Mouse (Mus musculus): ENCODE measurements around the gene Sap25. TPM values are rescaled to one million over a fixed set of nuclear protein-coding genes. Genes with fewer than 3 reads are reported as not detected.
A peak's percentile ranks its signal among the peaks of the same experiment; 100 is the strongest.
"Not testable (repeated sequence)": the region's sequence is repeated elsewhere in the genome, so short reads cannot be mapped to it uniquely, and the experiment has no call there.

Gene Sap25
- total RNA-seq (2021): 1 to 10 TPM; 4.1 to 5.4 TPM
- long read RNA-seq, experiment 1, partial matches to known transcripts: 0 of 3 reads
- long read RNA-seq, experiment 1, other reads (novel, unspliced or antisense): 0 of 3 reads
- long read RNA-seq, experiment 2, partial matches to known transcripts: 0 of 3 reads
- long read RNA-seq, experiment 2, other reads (novel, unspliced or antisense): 0 of 3 reads

GRCm38 (mm10) chr5:137641054-137641453 is at the start of gene Sap25:
Gene Sap25, plus strand, starts transcription at chr5:137641334.
- DNase-seq (ENCODE audit: low spot score in 2 of 2): peak in 1 of 2 experiments; percentile 59

- DNase-seq (ENCODE audit: low spot score in 2 of 2): no peak
These were observed 45.2 kb upstream of the Sap25 start for GRCm38 (mm10) chr5:137595921-137596320.

- no peak for DNase-seq (ENCODE audit: low spot score in 2 of 2)
These were observed 44.4 kb upstream of the Sap25 start for GRCm38 (mm10) chr5:137596601-137597261.

- no peak for DNase-seq (ENCODE audit: low spot score in 2 of 2)
These were observed 43.5 kb upstream of the Sap25 start for GRCm38 (mm10) chr5:137597625-137598024.

- DNase-seq (ENCODE audit: low spot score in 2 of 2): no peak
These were observed 42.9 kb upstream of the Sap25 start for GRCm38 (mm10) chr5:137598100-137598826.

GRCm38 (mm10) chr5:137599600-137599999 is 41.5 kb upstream of the Sap25 start:
- DNase-seq (ENCODE audit: low spot score in 2 of 2): no peak

GRCm38 (mm10) chr5:137600281-137600618 is 40.9 kb upstream of the Sap25 start:
- DNase-seq (ENCODE audit: low spot score in 2 of 2): no peak

GRCm38 (mm10) chr5:137600619-137601364 is 40.3 kb upstream of the Sap25 start, which contains the start of gene Mospd3:
Gene Mospd3, minus strand, starts transcription at chr5:137601058.
- DNase-seq (ENCODE audit: low spot score in 2 of 2): peak; percentile 95 to 97

GRCm38 (mm10) chr5:137601365-137601729 is 39.8 kb upstream of the Sap25 start:
- DNase-seq (ENCODE audit: low spot score in 2 of 2): no peak

GRCm38 (mm10) chr5:137607860-137608653 is 33.1 kb upstream of the Sap25 start:
- DNase-seq (ENCODE audit: low spot score in 2 of 2): no peak

- DNase-seq (ENCODE audit: low spot score in 2 of 2): no peak
These were observed 32.4 kb upstream of the Sap25 start for GRCm38 (mm10) chr5:137608654-137609190.

GRCm38 (mm10) chr5:137609292-137609691 is 31.8 kb upstream of the Sap25 start:
- no peak for DNase-seq (ENCODE audit: low spot score in 2 of 2)

- DNase-seq (ENCODE audit: low spot score in 2 of 2): no peak
These were observed 31.1 kb upstream of the Sap25 start for GRCm38 (mm10) chr5:137610056-137610455.

GRCm38 (mm10) chr5:137610548-137611244 is 30.4 kb upstream of the Sap25 start:
- DNase-seq (ENCODE audit: low spot score in 2 of 2): peak; percentile 58 to 71

GRCm38 (mm10) chr5:137611245-137611602 is 29.9 kb upstream of the Sap25 start:
- DNase-seq (ENCODE audit: low spot score in 2 of 2): peak; percentile 56 to 59

GRCm38 (mm10) chr5:137613076-137613475 is 28.1 kb upstream of the Sap25 start:
- DNase-seq (ENCODE audit: low spot score in 2 of 2): no peak

GRCm38 (mm10) chr5:137613550-137613949 is 27.6 kb upstream of the Sap25 start, which contains the start of gene Pcolce:
Gene Pcolce, minus strand, starts transcription at chr5:137613784.
- DNase-seq (ENCODE audit: low spot score in 2 of 2): peak in 1 of 2 experiments; percentile 58

- not testable (repeated sequence) for DNase-seq (ENCODE audit: low spot score in 2 of 2)
These were observed 26.2 kb upstream of the Sap25 start for GRCm38 (mm10) chr5:137614921-137615320.

GRCm38 (mm10) chr5:137615347-137615746 is 25.8 kb upstream of the Sap25 start:
- no peak for DNase-seq (ENCODE audit: low spot score in 2 of 2)

Measured in adrenal gland, adult 18-20 months (tissue).